Mouse (Mus musculus): ENCODE measurements around the gene Lcn12. TPM values are rescaled to one million over a fixed set of nuclear protein-coding genes. Genes with fewer than 3 reads are reported as not detected.

The Lcn12 gene
- not detected in 2 replicates for polyA plus RNA-seq (2016; fragmentation: Nextera tagmentation; extraction: Ambion mirVana)

DNA sequence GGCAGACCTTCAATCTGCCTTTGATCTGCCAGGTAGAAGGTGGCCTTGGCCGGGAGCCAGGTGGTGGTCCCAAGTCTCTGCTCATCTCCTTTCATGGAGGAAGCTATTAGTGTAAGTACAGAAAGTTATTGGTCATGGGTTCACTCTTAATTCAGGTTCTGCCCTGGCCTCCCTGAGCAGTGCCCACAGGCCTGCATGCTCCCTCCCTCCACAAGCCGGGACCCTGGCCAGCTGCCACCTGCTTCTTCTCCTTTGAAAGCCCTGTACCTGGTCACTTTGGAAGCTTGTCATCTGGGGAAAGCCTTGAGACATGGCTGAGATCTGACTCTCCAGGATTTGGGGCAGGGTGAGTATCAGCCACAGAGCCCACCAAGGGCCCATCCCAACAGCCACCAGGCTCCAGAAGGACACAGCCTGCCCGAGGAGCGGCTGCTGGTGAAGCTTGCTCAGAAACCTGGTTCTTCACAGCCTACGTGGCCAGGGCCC lies at the start of gene Lcn12:
Gene Lcn12, minus strand, starts transcription at position 436 of the 486 bp plus-strand sequence.
- no peak for DNase-seq (ENCODE audit: low spot score)
- Histone ChIP-seq H3K9me3 (replicated peaks) (no peaks in the 10 kb centered on the region), H3K27ac (no peak within 1 kb of the TSS), H3K4me3 (no peak within 1 kb of the TSS), H3K27me3 (ENCODE audit: low read depth, poor library complexity, severe bottlenecking) (no peaks in the 10 kb centered on the region), H3K4me1 (peaks cover 11% of the 10 kb centered on the region), H3K36me3 (no peaks in the 10 kb centered on the region)
- 93% methylated on average over 5 of the region's 5 CpGs for WGBS

DNA sequence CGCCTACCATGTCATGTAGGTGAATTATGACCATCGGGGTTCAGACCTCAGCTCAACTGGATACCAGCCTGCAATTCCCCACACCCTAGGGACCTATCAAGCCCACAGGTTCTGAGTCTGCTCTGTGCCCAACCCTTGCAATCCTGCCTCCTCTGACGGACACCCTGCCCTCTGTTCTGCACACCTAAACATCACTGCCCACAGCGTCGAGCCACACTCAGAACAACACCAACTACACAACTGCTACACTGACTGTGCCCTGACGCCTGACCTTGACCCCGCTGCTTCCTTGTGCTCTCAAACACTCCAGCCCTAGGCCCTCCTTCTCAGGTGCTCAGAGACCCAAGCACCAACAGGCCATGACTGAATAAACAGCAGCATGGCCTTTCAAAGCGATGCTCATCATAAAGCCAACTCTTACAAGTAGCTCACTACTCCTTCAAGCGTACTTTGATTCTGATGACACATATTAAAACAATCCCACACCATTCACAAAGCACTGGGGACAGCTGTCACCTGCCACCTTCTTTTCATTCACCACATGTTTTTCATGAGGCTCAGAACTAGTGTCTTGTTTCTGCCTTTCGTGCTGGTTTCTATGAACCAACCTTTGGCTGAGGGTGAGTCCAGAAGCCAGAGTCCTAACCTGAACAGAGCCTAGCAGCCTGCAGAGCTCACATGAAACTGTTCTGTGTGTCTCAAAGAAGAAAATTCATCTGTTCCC lies 48.1 kb upstream of the Lcn12 start:
- WGBS: 81% methylated on average over 10 of the region's 10 CpGs
- H3K36me3 ChIP-seq: peaks cover 47% of the 10 kb centered on the region

DNA sequence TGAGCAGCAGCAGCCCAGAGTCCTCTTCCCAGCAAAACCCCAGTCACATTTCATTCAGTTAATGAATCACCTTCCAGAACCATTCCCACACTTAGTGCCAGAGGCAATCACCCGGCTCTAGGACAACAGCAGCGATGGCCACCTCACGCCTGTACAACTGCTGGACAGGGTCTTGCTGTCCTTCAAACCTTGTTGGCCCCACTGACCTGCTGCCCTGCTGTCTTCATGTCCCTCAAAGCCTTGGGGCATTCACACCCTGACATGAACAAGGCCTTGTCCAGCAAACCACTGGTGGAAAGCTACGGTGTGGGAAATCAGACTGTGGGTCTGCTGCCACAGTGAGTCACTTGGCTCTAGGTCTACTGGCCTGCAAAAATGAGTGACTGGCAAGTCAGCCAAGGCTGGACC lies 46.8 kb upstream of the Lcn12 start:
- Histone ChIP-seq H3K9me3 (replicated peaks) (no peaks in the 10 kb centered on the region), H3K27ac (no peak overlapping the region), H3K4me3 (no peak overlapping the region), H3K4me1 (peaks cover 16% of the 10 kb centered on the region), H3K36me3 (peaks cover 59% of the 10 kb centered on the region), H3K27me3 (ENCODE audit: low read depth, poor library complexity, severe bottlenecking) (no peaks in the 10 kb centered on the region)
- 97% methylated on average over 4 of the region's 4 CpGs for WGBS
- DNase-seq (ENCODE audit: low spot score): no peak

More for the DNA sequence above, 48.1 kb upstream of the Lcn12 start:
- Histone ChIP-seq H3K27ac (no peak overlapping the region), H3K4me3 (no peak overlapping the region), H3K9me3 (replicated peaks) (no peaks in the 10 kb centered on the region), H3K27me3 (ENCODE audit: low read depth, poor library complexity, severe bottlenecking) (no peaks in the 10 kb centered on the region), H3K4me1 (peaks cover 22% of the 10 kb centered on the region)
- no peak for DNase-seq (ENCODE audit: low spot score)

DNA sequence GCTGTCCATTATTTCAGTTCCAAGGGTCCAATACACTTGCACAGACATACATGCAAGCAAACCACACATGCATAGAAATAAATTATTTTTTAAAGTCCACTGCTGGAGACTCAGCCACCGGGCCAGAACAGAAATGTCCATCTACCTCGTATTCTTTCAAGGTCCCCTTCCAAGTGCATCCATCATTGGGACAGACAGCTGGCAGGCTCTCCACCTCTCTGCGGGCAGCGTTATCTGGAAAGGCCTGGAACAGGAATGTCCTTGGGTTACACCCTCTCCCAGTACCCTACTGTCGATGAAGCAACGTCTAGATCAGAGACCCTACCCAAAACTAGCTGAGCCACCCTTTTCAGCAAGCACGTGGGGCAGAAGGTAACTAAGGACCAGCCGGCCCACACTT lies 42.8 kb upstream of the Lcn12 start:
- Histone ChIP-seq H3K4me1 (0 out of 2 replicates have a peak, but pooled peaks cover 2% of the 10 kb centered on the region), H3K4me3 (no peak overlapping the region), H3K9me3 (replicated peaks) (no peaks in the 10 kb centered on the region), H3K27ac (no peak overlapping the region), H3K27me3 (ENCODE audit: low read depth, poor library complexity, severe bottlenecking) (no peaks in the 10 kb centered on the region), H3K36me3 (peaks cover 86% of the 10 kb centered on the region)
- 91% methylated on average over 8 of the region's 8 CpGs for WGBS
- DNase-seq (ENCODE audit: low spot score): no peak

DNA sequence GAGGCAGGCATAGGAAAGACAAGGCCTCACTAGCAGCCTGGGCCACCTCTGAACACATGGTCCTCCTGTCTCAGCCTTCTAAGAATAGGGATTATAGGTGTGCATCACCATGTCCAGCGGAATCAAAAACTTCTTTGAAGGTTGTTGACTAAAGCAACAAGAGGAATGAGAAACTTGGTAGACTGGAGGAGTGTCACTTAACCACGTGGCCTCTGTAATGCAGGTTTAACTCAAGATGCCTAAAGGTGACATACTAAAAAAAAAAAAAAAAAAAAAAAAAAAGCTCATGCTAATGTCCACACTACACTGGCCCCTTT lies 41.1 kb upstream of the Lcn12 start:
- no peak for DNase-seq (ENCODE audit: low spot score)
- Histone ChIP-seq H3K4me1 (no peaks in the 10 kb centered on the region), H3K9me3 (replicated peaks) (no peaks in the 10 kb centered on the region), H3K27ac (no peak overlapping the region), H3K36me3 (peaks cover 96% of the 10 kb centered on the region), H3K27me3 (ENCODE audit: low read depth, poor library complexity, severe bottlenecking) (no peaks in the 10 kb centered on the region), H3K4me3 (no peak overlapping the region)
- 92% methylated on average over 2 of the region's 2 CpGs for WGBS

DNA sequence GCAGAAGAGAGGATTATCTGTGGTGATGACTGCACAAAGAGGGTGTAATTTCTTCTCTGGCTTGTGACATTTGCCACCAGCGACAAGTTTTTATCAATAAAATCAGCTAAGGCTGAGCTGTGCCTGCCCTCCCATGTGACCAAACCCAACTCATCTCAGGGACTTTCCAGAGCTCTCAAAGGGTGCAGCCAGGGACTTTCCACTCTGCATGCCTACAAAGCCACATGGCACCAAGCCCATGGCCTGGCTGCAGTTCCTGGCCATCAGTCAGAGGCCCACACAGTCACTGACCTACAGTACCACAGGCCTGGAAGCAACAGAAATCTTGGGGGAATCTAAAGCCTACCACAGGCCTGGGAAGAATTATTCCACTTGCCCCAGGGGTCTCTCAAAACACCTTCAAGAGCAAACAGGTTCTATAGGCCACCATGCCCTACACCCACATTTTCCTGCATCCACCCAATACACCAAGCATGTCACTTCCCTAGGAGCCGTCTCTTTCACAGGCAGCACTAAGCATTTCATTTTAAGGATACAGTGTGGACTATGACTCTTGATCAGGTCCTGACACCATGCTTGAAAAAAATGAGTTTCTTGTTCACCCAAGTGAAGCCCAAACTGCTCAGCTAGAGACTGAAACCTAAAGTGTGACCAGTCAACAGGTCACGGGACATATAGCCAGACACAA lies 40.6 kb upstream of the Lcn12 start:
- no peak for DNase-seq (ENCODE audit: low spot score)
- 90% methylated on average over 3 of the region's 3 CpGs for WGBS
- H3K36me3 ChIP-seq: peaks cover 96% of the 10 kb centered on the region

DNA sequence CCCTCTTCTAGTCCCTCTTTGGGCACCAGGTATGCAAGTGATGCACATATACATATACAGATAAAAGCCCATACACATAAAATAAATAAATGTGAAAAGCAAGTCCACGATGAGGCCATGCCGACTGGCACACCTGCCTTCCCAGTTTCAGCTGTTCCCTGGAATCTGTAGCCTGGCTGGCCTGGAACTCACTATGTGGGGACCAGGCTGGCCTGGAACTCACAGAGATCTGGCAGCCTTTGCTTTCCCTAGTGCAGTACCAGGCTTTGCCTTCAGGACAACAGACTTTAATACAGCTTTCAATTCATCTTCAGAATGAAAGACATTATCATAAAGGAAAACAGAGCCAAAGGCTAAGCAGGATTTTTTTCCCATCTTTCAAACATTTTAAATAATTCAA lies 40.0 kb upstream of the Lcn12 start:
- no peak overlapping the region for H3K27ac ChIP-seq
- 95% methylated on average over 2 of the region's 2 CpGs for WGBS
- peaks cover 97% of the 10 kb centered on the region for H3K36me3 ChIP-seq
- no peak overlapping the region for H3K4me3 ChIP-seq
- no peaks in the 10 kb centered on the region for H3K4me1 ChIP-seq
- DNase-seq (ENCODE audit: low spot score): no peak
- H3K27me3 ChIP-seq (ENCODE audit: low read depth, poor library complexity, severe bottlenecking): no peaks in the 10 kb centered on the region
- no peaks in the 10 kb centered on the region for H3K9me3 ChIP-seq (replicated peaks)

More for the DNA sequence above, 40.6 kb upstream of the Lcn12 start:
- Histone ChIP-seq H3K27me3 (ENCODE audit: low read depth, poor library complexity, severe bottlenecking) (no peaks in the 10 kb centered on the region), H3K4me3 (no peak overlapping the region), H3K9me3 (replicated peaks) (no peaks in the 10 kb centered on the region), H3K4me1 (no peaks in the 10 kb centered on the region), H3K27ac (no peak overlapping the region)

DNA sequence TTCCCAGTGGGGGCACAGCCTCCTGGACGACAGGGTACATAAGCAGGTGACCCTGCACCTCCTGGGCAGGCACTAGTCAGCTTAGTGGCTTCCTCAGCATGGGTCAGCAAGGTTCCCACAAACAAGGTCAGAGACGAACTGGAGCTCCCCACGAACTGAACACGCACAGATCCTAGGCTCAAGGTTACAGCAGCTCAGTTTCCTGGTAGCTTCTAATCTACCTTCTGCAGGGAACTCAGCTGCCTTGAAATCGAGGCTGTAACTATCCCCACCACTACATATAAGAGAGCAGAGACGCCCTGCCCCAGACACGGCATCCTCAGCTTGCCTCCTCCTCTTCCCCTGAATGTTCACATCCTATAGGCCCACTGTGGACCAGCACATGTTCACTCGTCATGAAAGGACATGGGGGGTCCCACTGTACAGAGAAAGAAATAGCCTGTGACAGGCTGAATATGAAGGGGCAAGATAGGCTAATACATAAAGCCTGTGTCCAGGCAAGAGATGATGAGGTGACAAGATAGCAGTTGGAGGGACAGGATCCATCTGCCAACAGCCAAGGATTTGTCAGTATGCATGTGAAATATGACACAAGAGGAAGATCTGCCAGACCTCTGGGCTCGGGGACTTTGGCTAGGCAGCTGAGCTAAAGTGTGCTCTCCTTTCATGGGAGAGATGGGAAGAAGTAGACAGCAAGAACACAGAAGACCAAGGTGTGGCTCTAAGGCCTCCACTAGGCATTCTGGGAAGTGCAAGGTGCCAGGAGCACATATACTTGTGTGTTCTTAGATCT lies 33.0 kb upstream of the Lcn12 start:
- no peak overlapping the region for H3K27ac ChIP-seq
- H3K4me1 ChIP-seq: no peaks in the 10 kb centered on the region
- H3K9me3 ChIP-seq (replicated peaks): no peaks in the 10 kb centered on the region
- 89% methylated on average over 9 of the region's 9 CpGs for WGBS
- no peak for DNase-seq (ENCODE audit: low spot score)
- H3K27me3 ChIP-seq (ENCODE audit: low read depth, poor library complexity, severe bottlenecking): no peaks in the 10 kb centered on the region
- peaks cover 98% of the 10 kb centered on the region for H3K36me3 ChIP-seq
- no peak overlapping the region for H3K4me3 ChIP-seq

DNA sequence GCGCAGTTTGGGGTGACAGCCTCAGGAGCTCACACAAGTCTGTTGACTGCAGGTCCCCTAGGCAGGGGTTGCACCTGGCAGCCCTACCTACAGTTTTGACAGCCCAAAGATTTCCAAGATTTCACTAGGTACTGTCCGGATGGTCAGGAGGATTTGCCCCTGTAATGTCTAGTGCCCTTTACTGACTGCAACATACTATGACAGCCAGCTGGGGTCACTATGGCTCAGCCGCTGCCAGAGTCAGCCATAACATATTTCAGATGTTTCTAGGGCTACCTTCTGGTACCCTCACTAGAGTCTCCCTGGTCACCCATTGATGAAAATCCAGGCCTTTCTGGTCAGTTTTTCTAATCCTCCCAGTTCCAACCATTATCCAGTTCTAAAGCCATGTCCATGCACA lies 16.2 kb upstream of the Lcn12 start:
- H3K36me3 ChIP-seq: peaks cover 14% of the 10 kb centered on the region
- no peaks in the 10 kb centered on the region for H3K9me3 ChIP-seq (replicated peaks)
- no peak overlapping the region for H3K27ac ChIP-seq
- no peaks in the 10 kb centered on the region for H3K27me3 ChIP-seq (ENCODE audit: low read depth, poor library complexity, severe bottlenecking)
- WGBS: 75% methylated on average over 3 of the region's 3 CpGs
- H3K4me1 ChIP-seq: 0 out of 2 replicates have a peak, but pooled peaks cover 3% of the 10 kb centered on the region
- DNase-seq (ENCODE audit: low spot score): no peak
- H3K4me3 ChIP-seq: no peak overlapping the region

DNA sequence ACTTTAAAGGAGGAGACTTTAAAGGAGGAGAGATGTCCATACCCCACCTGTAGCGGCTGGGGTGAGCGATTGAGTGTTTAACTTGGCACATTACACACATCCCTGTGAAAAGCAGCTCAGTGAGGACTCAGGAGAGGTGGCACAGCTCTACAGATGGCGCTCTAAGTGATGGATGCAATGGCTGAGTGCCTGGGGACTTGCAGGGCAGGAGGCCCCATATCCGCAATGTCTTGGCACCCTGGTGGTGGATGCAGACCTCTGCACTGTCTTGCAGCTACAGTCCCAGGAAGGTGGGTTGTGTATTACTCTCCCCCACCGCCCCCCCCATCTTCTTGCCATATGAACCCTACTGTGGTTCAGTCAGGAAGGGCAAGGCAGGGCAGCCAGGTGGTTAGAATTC lies 13.3 kb upstream of the Lcn12 start:
- peaks cover 41% of the 10 kb centered on the region for H3K36me3 ChIP-seq
- WGBS: 29% methylated on average over 5 of the region's 5 CpGs
- H3K27me3 ChIP-seq (ENCODE audit: low read depth, poor library complexity, severe bottlenecking): no peaks in the 10 kb centered on the region
- H3K27ac ChIP-seq: no peak overlapping the region
- no peak overlapping the region for H3K4me3 ChIP-seq
- peaks cover 5% of the 10 kb centered on the region for H3K4me1 ChIP-seq
- H3K9me3 ChIP-seq (replicated peaks): no peaks in the 10 kb centered on the region
- DNase-seq (ENCODE audit: low spot score): no peak

DNA sequence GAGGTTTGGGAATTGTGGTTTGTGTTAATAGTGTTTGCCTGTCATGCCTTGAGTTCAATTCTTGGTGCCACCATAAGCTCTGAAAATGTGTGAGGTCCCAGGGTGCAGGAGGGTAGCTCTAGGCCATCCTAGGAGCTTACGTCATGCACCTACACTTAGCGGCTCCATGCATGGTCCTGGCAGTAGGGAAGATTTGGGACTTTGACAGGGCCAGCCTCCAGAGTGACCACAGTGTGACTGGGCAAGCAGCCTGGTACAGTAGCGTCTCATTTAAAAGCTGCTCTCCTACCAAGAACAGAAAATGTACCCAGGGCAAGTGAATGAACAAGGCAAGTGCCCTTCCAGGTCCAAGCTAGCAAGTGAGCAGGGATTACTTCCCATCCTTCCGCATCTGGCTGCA lies 12.1 kb upstream of the Lcn12 start:
- H3K36me3 ChIP-seq: peaks cover 41% of the 10 kb centered on the region
- no peak overlapping the region for H3K4me3 ChIP-seq
- no peak overlapping the region for H3K27ac ChIP-seq
- no peaks in the 10 kb centered on the region for H3K27me3 ChIP-seq (ENCODE audit: low read depth, poor library complexity, severe bottlenecking)
- WGBS: 98% methylated on average over 4 of the region's 4 CpGs
- DNase-seq (ENCODE audit: low spot score): no peak
- no peaks in the 10 kb centered on the region for H3K9me3 ChIP-seq (replicated peaks)
- H3K4me1 ChIP-seq: peaks cover 15% of the 10 kb centered on the region

DNA sequence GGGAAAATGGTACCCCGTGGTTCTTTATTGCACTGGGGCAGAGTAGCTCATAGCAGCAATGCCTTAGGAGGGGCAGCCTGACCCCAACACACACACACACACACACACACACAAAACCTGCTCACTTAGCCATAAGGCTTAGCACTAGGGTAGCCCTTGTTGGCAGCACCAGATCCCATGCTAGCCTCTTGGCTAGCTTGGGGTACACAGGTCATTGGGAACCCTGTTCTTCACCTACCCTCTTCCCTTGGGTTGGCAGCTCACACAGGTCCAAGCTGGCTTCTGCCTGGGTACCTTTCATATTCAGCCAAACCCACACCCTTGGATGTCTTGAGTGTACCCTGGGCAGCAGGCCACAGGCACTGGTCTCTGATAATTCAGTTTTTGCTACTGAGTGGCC lies 11.3 kb upstream of the Lcn12 start:
- no peaks in the 10 kb centered on the region for H3K9me3 ChIP-seq (replicated peaks)
- no peaks in the 10 kb centered on the region for H3K27me3 ChIP-seq (ENCODE audit: low read depth, poor library complexity, severe bottlenecking)
- H3K4me1 ChIP-seq: peaks cover 19% of the 10 kb centered on the region
- DNase-seq (ENCODE audit: low spot score): no peak
- no peak overlapping the region for H3K4me3 ChIP-seq
- H3K27ac ChIP-seq: no peak overlapping the region
- H3K36me3 ChIP-seq: peaks cover 41% of the 10 kb centered on the region
- 100% methylated on average over 1 of the region's 1 CpGs for whole genome bisulfite sequencing

DNA sequence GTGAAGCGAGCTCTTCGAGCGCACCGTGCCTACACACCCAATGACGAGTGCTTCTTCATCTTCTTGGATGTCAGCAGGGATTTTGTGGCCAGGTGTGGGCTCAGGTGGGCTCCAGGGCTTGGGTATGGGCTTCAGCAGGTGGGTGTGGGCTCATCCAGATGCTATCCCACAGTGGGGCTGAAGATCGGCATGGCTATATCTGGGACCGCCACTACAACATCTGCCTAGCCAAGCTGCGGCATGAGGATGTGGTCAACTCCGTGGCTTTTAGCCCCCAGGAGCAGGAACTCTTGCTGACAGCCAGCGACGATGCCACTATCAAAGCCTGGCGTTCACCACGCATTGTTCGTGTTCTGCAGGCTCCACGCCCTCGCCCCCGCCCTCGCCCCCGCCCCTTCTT lies 10.8 kb upstream of the Lcn12 start:
- H3K4me1 ChIP-seq: peaks cover 22% of the 10 kb centered on the region
- 99% methylated on average over 19 of the region's 19 CpGs for WGBS
- H3K27ac ChIP-seq: no peak overlapping the region
- DNase-seq (ENCODE audit: low spot score): no peak
- H3K4me3 ChIP-seq: no peak overlapping the region
- H3K9me3 ChIP-seq (replicated peaks): no peaks in the 10 kb centered on the region
- H3K27me3 ChIP-seq (ENCODE audit: low read depth, poor library complexity, severe bottlenecking): no peaks in the 10 kb centered on the region
- H3K36me3 ChIP-seq: peaks cover 41% of the 10 kb centered on the region
